Mouse (Mus musculus) midbrain, embryonic 13.5 days (tissue): ENCODE results near the gene Cops7b. TPM values are rescaled to one million over a fixed set of nuclear protein-coding genes. Genes with fewer than 3 reads are reported as not detected.
"Not testable (repeated sequence)": the region's sequence is repeated elsewhere in the genome, so short reads cannot be mapped to it uniquely, and the experiment has no call there.

Experiments
- ATAC-seq: fragments of 200-750 bp; cut with Nextera tagmentation; 2 replicates; pipeline ENCODE4 v1.8.0; 2017; ENCODE audit warnings: mild to moderate bottlenecking, moderate TSS enrichment, moderate library complexity
- H3K27ac ChIP-seq: fragments of 300-500 bp; sonication (generic); 2 replicates; pipeline ENCODE4 v1.5.1; 2015; ENCODE audit warnings: inconsistent platforms, mild to moderate bottlenecking, moderate library complexity
- H3K27me3 ChIP-seq: fragments of 300-500 bp; sonication (generic); 2 replicates; pipeline ENCODE4 v1.6.1; 2015; ENCODE audit warnings: mild to moderate bottlenecking, inconsistent platforms
- H3K36me3 ChIP-seq: fragments of 300-500 bp; sonication (generic); 2 replicates; pipeline ENCODE4 v1.6.1; 2015; ENCODE audit warnings: mild to moderate bottlenecking, inconsistent platforms
- H3K4me1 ChIP-seq: fragments of 300-500 bp; sonication (generic); replicated peaks from 2 replicates; pipeline ENCODE4 v1.6.1; 2015; ENCODE audit warnings: inconsistent platforms
- H3K4me2 ChIP-seq: fragments of 300-500 bp; sonication (generic); replicated peaks from 2 replicates; pipeline ENCODE4 v1.6.1; 2015; ENCODE audit warnings: moderate library complexity, mild to moderate bottlenecking, inconsistent platforms
- H3K4me3 ChIP-seq: fragments of 300-500 bp; sonication (generic); replicated peaks from 2 replicates; pipeline ENCODE4 v1.5.1; 2015; ENCODE audit warnings: mild to moderate bottlenecking, inconsistent platforms
- H3K9ac ChIP-seq: fragments of 300-500 bp; sonication (generic); replicated peaks from 2 replicates; pipeline ENCODE4 v1.6.1; 2015; ENCODE audit warnings: mild to moderate bottlenecking, inconsistent platforms
- H3K9me3 ChIP-seq: fragments of 300-500 bp; sonication (generic); 2 replicates; pipeline ENCODE4 v1.6.1; 2016; ENCODE audit warnings: mild to moderate bottlenecking, inconsistent platforms
- WGBS: fragments of 180-500 bp; shearing (Covaris S2); methylation state at CpG from one replicate; pipeline ENCODE4 v1.1.7; 2015; 5-methylcytosine and 5-hydroxymethylcytosine counted together
- polyA plus RNA-seq: library from polyadenylated mRNA; unstranded; fragments of >200 nt; fragmentation: Nextera tagmentation; extraction: Ambion mirVana; gene quantifications from 2 replicates; pipeline ENCODE4 v1.2.1, GENCODE M21; 2015

The Cops7b gene
- 67.0 and 70.2 TPM in 2 replicates for polyA plus RNA-seq

GRCm38 (mm10) chr1:86582451-86583096, at the start of gene Cops7b, which contains the start of gene Pde6d:
TSS of gene Cops7b (plus strand) at chr1:86582904.
TSS of gene Pde6d (minus strand) at chr1:86582629.
- H3K27ac ChIP-seq = peak within 1 kb of the TSS; percentile 70

GRCm38 (mm10) chr1:86533411-86534130, 49.1 kb upstream of the Cops7b start:
- no peaks in the 10 kb centered on the region for H3K9me3 ChIP-seq
- no peak overlapping the region for H3K4me3 ChIP-seq
- no peak overlapping the region for H3K9ac ChIP-seq
- peaks cover 33% of the 10 kb centered on the region for H3K4me1 ChIP-seq
- H3K36me3 ChIP-seq = peaks cover 27% of the 10 kb centered on the region
- H3K27me3 ChIP-seq = no peaks in the 10 kb centered on the region
- WGBS = 78% methylated on average over 6 of the region's 6 CpGs
- no peak overlapping the region for H3K4me2 ChIP-seq
- no peak for ATAC-seq
- H3K27ac ChIP-seq = peak overlapping the region; percentile 6; the same call in 1 of the 2 replicates

More at GRCm38 (mm10) chr1:86582451-86583096, at the start of gene Cops7b, which contains the start of gene Pde6d:
- peak within 1 kb of the TSS; percentile 74 for H3K4me3 ChIP-seq
- 0 out of 2 replicates have a peak, but pooled peaks cover 2% of the 10 kb centered on the region for H3K36me3 ChIP-seq
- no peaks in the 10 kb centered on the region for H3K9me3 ChIP-seq
- under 1% methylated on average over 26 of the region's 26 CpGs for WGBS
- peaks cover 21% of the 10 kb centered on the region for H3K4me1 ChIP-seq
- no peaks in the 10 kb centered on the region for H3K27me3 ChIP-seq
- peak within 1 kb of the TSS; percentile 87 for H3K9ac ChIP-seq
- ATAC-seq = peak; percentile 99
- peak within 1 kb of the TSS; percentile 77 for H3K4me2 ChIP-seq

- Histone ChIP-seq H3K4me3 (no peak overlapping the region), H3K4me1 (no peaks in the 10 kb centered on the region), H3K9ac (no peak overlapping the region), H3K36me3 (peaks cover 27% of the 10 kb centered on the region), H3K4me2 (no peak overlapping the region), H3K27me3 (no peaks in the 10 kb centered on the region), H3K9me3 (no peaks in the 10 kb centered on the region), H3K27ac (no peak overlapping the region)
- no peak for ATAC-seq
- 57% methylated on average over 3 of the region's 3 CpGs for WGBS
Observed at GRCm38 (mm10) chr1:86538383-86538782, 44.3 kb upstream of the Cops7b start.

GRCm38 (mm10) chr1:86539583-86539982, 43.1 kb upstream of the Cops7b start:
- peaks cover 36% of the 10 kb centered on the region for H3K36me3 ChIP-seq
- H3K27ac ChIP-seq, H3K4me1 ChIP-seq, H3K9ac ChIP-seq, H3K4me2 ChIP-seq, H3K27me3 ChIP-seq, H3K4me3 ChIP-seq, ATAC-seq, H3K9me3 ChIP-seq: not testable (repeated sequence)
- WGBS = 89% methylated on average over 12 of the region's 12 CpGs

DNA sequence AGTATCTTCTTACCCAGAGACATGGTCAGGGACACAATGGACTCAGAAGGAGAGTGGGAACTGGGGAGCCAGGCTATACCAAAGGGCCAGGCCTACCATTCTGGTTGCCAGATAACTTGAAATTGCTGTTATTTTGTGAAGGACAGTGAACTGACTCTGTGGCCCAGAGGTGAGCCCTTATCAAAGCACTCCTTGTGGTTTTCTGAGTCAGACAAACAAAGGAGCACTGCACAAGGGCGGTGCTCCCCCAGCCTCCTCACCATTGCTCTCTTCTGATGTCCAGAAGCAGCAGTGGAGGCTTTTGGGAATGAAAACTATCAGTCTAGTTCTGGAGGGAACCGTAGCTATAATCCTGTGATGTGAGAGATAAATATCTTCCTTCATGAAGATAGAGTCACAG, 40.1 kb upstream of the Cops7b start:
- no peaks in the 10 kb centered on the region for H3K9me3 ChIP-seq
- H3K27ac ChIP-seq = no peak overlapping the region
- no peaks in the 10 kb centered on the region for H3K27me3 ChIP-seq
- ATAC-seq = no peak
- no peak overlapping the region for H3K4me3 ChIP-seq
- H3K9ac ChIP-seq = no peak overlapping the region
- 96% methylated on average over 2 of the region's 2 CpGs for WGBS
- no peak overlapping the region for H3K4me2 ChIP-seq
- H3K36me3 ChIP-seq = peaks cover 63% of the 10 kb centered on the region
- H3K4me1 ChIP-seq = no peaks in the 10 kb centered on the region

DNA sequence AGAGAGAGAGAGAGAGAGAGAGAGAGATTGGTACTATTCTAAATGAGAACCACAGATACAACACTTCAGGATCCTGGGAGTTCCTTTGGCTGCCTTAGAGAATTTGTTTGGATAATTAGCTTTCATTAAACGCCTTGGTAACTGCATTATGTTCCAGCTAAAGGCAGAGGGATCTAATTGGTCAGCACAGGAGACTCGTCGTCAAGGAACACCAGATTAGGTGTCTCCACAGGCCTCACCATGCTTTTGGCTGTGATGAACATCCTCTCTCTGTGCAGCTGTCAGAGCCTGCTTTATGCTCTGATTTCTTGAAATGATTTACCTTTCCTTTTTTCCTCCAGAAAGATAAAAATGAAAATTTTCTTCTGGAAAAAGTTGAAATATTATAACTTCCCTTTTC, 35.9 kb upstream of the Cops7b start:
- ATAC-seq = no peak
- H3K9me3 ChIP-seq = no peaks in the 10 kb centered on the region
- no peaks in the 10 kb centered on the region for H3K27me3 ChIP-seq
- H3K36me3 ChIP-seq = peaks cover 61% of the 10 kb centered on the region
- 55% methylated on average over 3 of the region's 3 CpGs for WGBS
- H3K9ac ChIP-seq = no peak overlapping the region
- no peak overlapping the region for H3K27ac ChIP-seq
- H3K4me1 ChIP-seq = no peaks in the 10 kb centered on the region
- no peak overlapping the region for H3K4me2 ChIP-seq
- H3K4me3 ChIP-seq = no peak overlapping the region

DNA sequence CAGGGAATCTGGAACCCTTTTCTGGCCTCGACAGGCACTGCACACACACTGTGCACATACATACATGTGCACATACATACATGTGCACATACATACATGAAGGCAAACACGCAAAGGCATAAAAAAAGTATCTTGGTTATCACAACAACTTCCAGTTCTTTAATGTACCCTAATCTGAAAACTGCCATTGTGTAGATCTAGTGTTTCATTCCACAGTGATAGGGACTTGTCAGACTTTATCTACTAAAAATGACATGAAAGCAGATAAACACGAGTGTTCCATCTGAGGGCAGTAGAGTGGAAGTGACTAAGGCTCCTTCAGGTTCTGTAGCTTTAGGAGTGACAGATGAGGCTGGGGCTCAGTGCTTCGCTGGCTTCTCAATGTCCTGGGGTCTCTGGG, 31.4 kb upstream of the Cops7b start:
- 68% methylated on average over 4 of the region's 4 CpGs for WGBS
- H3K36me3 ChIP-seq = peaks cover 21% of the 10 kb centered on the region
- H3K9me3 ChIP-seq = no peaks in the 10 kb centered on the region
- H3K4me1 ChIP-seq = no peaks in the 10 kb centered on the region
- H3K4me3 ChIP-seq = no peak overlapping the region
- no peak overlapping the region for H3K27ac ChIP-seq
- H3K9ac ChIP-seq = no peak overlapping the region
- ATAC-seq = no peak
- H3K4me2 ChIP-seq = no peak overlapping the region
- no peaks in the 10 kb centered on the region for H3K27me3 ChIP-seq

DNA sequence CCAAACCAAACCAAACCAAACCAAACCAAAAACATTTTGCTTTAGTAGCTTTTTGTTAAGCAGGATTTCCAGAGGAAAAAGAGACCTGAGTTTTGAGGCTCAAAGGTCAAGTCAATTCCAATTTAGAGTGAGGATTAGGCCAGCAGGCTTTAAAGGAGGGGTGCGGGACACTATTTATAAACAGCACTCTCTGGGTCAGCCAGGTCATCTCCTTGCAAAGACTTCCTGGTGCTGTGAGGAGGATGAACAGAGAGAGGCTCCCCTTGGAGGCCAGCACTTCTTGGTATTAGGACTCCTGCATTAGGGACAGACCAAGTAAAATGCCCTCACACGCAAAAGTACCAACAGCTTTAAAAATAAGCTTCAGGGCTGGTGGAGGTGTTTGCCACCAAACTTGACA, 30.8 kb upstream of the Cops7b start:
- no peaks in the 10 kb centered on the region for H3K9me3 ChIP-seq
- H3K4me3 ChIP-seq = no peak overlapping the region
- H3K4me2 ChIP-seq = no peak overlapping the region
- no peak for ATAC-seq
- 12% methylated on average over 2 of the region's 2 CpGs for whole genome bisulfite sequencing
- H3K4me1 ChIP-seq = no peaks in the 10 kb centered on the region
- no peak overlapping the region for H3K9ac ChIP-seq
- H3K27me3 ChIP-seq = no peaks in the 10 kb centered on the region
- peaks cover 21% of the 10 kb centered on the region for H3K36me3 ChIP-seq
- no peak overlapping the region for H3K27ac ChIP-seq

- 89% methylated on average over 3 of the region's 3 CpGs for WGBS
- Histone ChIP-seq H3K9me3 (no peaks in the 10 kb centered on the region), H3K36me3 (peaks cover 26% of the 10 kb centered on the region), H3K27ac (no peak overlapping the region), H3K27me3 (no peaks in the 10 kb centered on the region), H3K4me2 (no peak overlapping the region), H3K4me3 (no peak overlapping the region), H3K9ac (no peak overlapping the region), H3K4me1 (no peaks in the 10 kb centered on the region)
- no peak for ATAC-seq
Observed at GRCm38 (mm10) chr1:86555665-86556064, 27.0 kb upstream of the Cops7b start.

DNA sequence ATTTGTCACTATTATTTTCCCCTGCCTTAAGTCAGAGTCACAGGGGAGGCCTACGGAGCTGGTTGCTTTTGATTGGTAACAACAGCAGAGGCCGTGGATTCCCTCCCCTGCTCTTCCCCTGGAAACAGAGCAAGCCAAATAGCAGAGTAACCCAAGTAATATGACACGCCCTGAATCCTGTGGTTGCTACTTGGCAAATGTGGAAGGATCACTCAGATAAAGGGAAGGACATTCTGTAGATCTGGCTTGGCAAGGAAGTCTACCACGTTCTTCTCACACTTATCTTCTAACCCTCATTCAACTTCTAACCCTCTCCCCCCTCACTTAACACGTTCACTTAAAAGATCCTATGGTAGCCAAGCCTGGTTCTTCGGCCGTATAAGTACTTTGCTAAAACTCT, 24.8 kb upstream of the Cops7b start:
- Histone ChIP-seq H3K9ac (no peak overlapping the region), H3K27ac (no peak overlapping the region), H3K27me3 (no peaks in the 10 kb centered on the region), H3K4me1 (no peaks in the 10 kb centered on the region), H3K4me3 (no peak overlapping the region), H3K9me3 (no peaks in the 10 kb centered on the region), H3K36me3 (peaks cover 29% of the 10 kb centered on the region), H3K4me2 (no peak overlapping the region)
- WGBS = 83% methylated on average over 7 of the region's 7 CpGs
- ATAC-seq = no peak

- Histone ChIP-seq H3K36me3 (peaks cover 42% of the 10 kb centered on the region), H3K27ac (no peak overlapping the region), H3K4me1 (no peaks in the 10 kb centered on the region), H3K4me3 (no peak overlapping the region), H3K9me3 (no peaks in the 10 kb centered on the region), H3K27me3 (no peaks in the 10 kb centered on the region), H3K9ac (no peak overlapping the region), H3K4me2 (no peak overlapping the region)
- WGBS = 92% methylated on average over 3 of the region's 3 CpGs
- ATAC-seq = no peak
Observed at GRCm38 (mm10) chr1:86559232-86559631, 23.5 kb upstream of the Cops7b start.

DNA sequence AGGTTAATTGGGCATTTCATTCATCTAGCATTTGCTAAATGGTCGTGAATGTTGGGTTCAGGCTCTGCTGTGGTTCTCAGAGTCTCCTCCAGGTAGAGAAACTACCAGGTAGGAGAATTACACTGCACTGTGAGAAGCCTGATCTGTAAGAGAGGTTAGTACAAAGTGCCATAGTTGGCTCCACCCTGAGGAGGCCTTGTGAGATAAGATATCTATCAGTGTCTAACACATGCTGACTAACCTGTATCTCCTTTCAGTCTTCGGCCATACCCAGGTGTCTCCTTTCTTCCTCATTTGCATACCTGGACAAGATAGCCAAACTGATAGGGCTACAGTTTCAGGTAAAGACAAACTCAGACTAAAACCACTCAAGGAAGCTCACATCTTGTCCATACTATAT, 20.0 kb upstream of the Cops7b start:
- Histone ChIP-seq H3K4me1 (no peaks in the 10 kb centered on the region), H3K4me3 (no peak overlapping the region), H3K27me3 (no peaks in the 10 kb centered on the region), H3K9me3 (no peaks in the 10 kb centered on the region), H3K4me2 (no peak overlapping the region), H3K27ac (no peak overlapping the region), H3K36me3 (peaks cover 29% of the 10 kb centered on the region), H3K9ac (no peak overlapping the region)
- 96% methylated on average over 2 of the region's 2 CpGs for WGBS
- no peak for ATAC-seq
